Mouse (Mus musculus) midbrain, postnatal 0 days (tissue): Measurements from ENCODE around the gene Suclg2. TPM values are rescaled to one million over a fixed set of nuclear protein-coding genes. Genes with fewer than 3 reads are reported as not detected.
A peak's percentile ranks its signal among the peaks of the same experiment; 100 is the strongest.

Experiments used
- ATAC-seq: fragments of 200-750 bp; cut with Nextera tagmentation; 2 replicates; pipeline ENCODE4 v1.8.0; 2017; ENCODE audit warnings: moderate number of reproducible peaks, mild to moderate bottlenecking, moderate TSS enrichment, moderate library complexity; ENCODE audit not compliant: low FRiP score
- DNase-seq: peaks from one replicate; pipeline ENCODE4 v3.0.0-alpha.2; 2015; ENCODE audit warnings: low spot score
- H3K27ac ChIP-seq: fragments of 300-500 bp; sonication (generic); 2 replicates; pipeline ENCODE4 v1.5.1; 2014; ENCODE audit warnings: low read depth, mild to moderate bottlenecking, low read length, mixed read lengths
- H3K27me3 ChIP-seq: fragments of 300-500 bp; sonication (generic); 2 replicates; pipeline ENCODE4 v1.6.1; 2014; ENCODE audit warnings: low read length, control low read depth, mixed read lengths; ENCODE audit not compliant: insufficient read depth
- H3K36me3 ChIP-seq: fragments of 300-500 bp; sonication (generic); 2 replicates; pipeline ENCODE4 v1.6.1; 2014; ENCODE audit warnings: low read length, control low read depth, mixed read lengths; ENCODE audit not compliant: insufficient read depth
- H3K4me1 ChIP-seq: fragments of 300-500 bp; sonication (generic); 2 replicates; pipeline ENCODE4 v1.6.1; 2014; ENCODE audit warnings: mild to moderate bottlenecking, control low read depth, antibody characterized with exemption, low read length, mixed read lengths; ENCODE audit not compliant: insufficient read depth
- H3K4me2 ChIP-seq: fragments of 300-500 bp; sonication (generic); 2 replicates; pipeline ENCODE4 v1.6.1; 2014; ENCODE audit warnings: low read depth, mild to moderate bottlenecking, low read length, mixed read lengths; ENCODE audit not compliant: poor library complexity, severe bottlenecking
- H3K4me3 ChIP-seq: fragments of 300-500 bp; sonication (generic); 2 replicates; pipeline ENCODE4 v1.5.1; 2014; ENCODE audit warnings: low read depth, mild to moderate bottlenecking, low read length, moderate library complexity
- H3K9ac ChIP-seq: fragments of 300-500 bp; sonication (generic); replicated peaks from 2 replicates; pipeline ENCODE4 v1.6.1; 2014; ENCODE audit warnings: mild to moderate bottlenecking, low read length, moderate library complexity, mixed read lengths; ENCODE audit not compliant: poor library complexity, severe bottlenecking
- H3K9me3 ChIP-seq: fragments of 300-500 bp; sonication (generic); 2 replicates; pipeline ENCODE4 v1.6.1; 2016; ENCODE audit warnings: low read length, control low read depth
- CTCF ChIP-seq: IDR thresholded peaks from 2 replicates; pipeline ENCODE4 v1.5.1; 2016; ENCODE audit warnings: antibody characterized with exemption, mild to moderate bottlenecking
- WGBS: fragments of 180-500 bp; shearing (Covaris S2); extraction: QIAGEN DNeasy Blood & Tissue Kit; methylation state at CpG from one replicate; pipeline ENCODE4 v1.1.7; 2014; 5-methylcytosine and 5-hydroxymethylcytosine counted together
- polyA plus RNA-seq: library from polyadenylated mRNA; unstranded; fragments of >200 nt; fragmentation: Nextera tagmentation; extraction: Ambion mirVana; gene quantifications from 2 replicates; pipeline ENCODE4 v1.2.1, GENCODE M21; 2015
- total RNA-seq: library from RNA; depleted of rRNA; stranded (reverse); fragments of >200 nt; gene quantifications from 2 replicates; pipeline ENCODE4 v1.2.3, GENCODE M21; 2014; rRNA removed

Gene Suclg2
- total RNA-seq (13.5 and 14.4 TPM in 2 replicates), polyA plus RNA-seq (15.7 and 17.4 TPM in 2 replicates)

- H3K9ac ChIP-seq: peak within 1 kb of the TSS; percentile 76
- DNase-seq (peak; percentile 79), ATAC-seq (peak; percentile 92)
- H3K27me3 ChIP-seq: no peaks in the 10 kb centered on the region
- H3K4me3 ChIP-seq: peak within 1 kb of the TSS; percentile 83
- H3K9me3 ChIP-seq: no peaks in the 10 kb centered on the region
- peak within 1 kb of the TSS; percentile 92 for H3K4me2 ChIP-seq
- H3K4me1 ChIP-seq: 0 out of 2 replicates have a peak, but pooled peaks cover under 1% of the 10 kb centered on the region
- no peaks in the 10 kb centered on the region for H3K36me3 ChIP-seq
- under 1% methylated on average over 59 of the region's 74 CpGs for WGBS
- peak; percentile 53 for TF ChIP-seq CTCF
- H3K27ac ChIP-seq: peak within 1 kb of the TSS; percentile 59
These were observed at the start of gene Suclg2 for GRCm38 (mm10) chr6:95718031-95718968. Suclg2 (minus strand) TSS chr6:95718800.

- H3K36me3 ChIP-seq: no peaks in the 10 kb centered on the region
- WGBS: 73% methylated on average over 4 of the region's 4 CpGs
- H3K4me1 ChIP-seq: no peaks in the 10 kb centered on the region
- ATAC-seq: no peak
- H3K9ac ChIP-seq: no peak overlapping the region
- no peaks in the 10 kb centered on the region for H3K9me3 ChIP-seq
- H3K4me2 ChIP-seq: no peak overlapping the region
- no peak for DNase-seq
- no peaks in the 10 kb centered on the region for H3K27me3 ChIP-seq
- H3K27ac ChIP-seq: no peak overlapping the region
- H3K4me3 ChIP-seq: no peak overlapping the region
- no peak for TF ChIP-seq CTCF
These were observed 48.0 kb upstream of the Suclg2 start for GRCm38 (mm10) chr6:95766566-95766965.

GRCm38 (mm10) chr6:95759558-95760172 is 41.1 kb upstream of the Suclg2 start:
- no peak for TF ChIP-seq CTCF
- Histone ChIP-seq H3K27ac (no peak overlapping the region), H3K9me3 (no peaks in the 10 kb centered on the region), H3K4me3 (no peak overlapping the region), H3K27me3 (no peaks in the 10 kb centered on the region), H3K36me3 (no peaks in the 10 kb centered on the region), H3K4me1 (no peaks in the 10 kb centered on the region), H3K4me2 (no peak overlapping the region), H3K9ac (no peak overlapping the region)
- ATAC-seq: no peak
- whole genome bisulfite sequencing: 85% methylated on average over 10 of the region's 10 CpGs
- DNase-seq: no peak

DNA sequence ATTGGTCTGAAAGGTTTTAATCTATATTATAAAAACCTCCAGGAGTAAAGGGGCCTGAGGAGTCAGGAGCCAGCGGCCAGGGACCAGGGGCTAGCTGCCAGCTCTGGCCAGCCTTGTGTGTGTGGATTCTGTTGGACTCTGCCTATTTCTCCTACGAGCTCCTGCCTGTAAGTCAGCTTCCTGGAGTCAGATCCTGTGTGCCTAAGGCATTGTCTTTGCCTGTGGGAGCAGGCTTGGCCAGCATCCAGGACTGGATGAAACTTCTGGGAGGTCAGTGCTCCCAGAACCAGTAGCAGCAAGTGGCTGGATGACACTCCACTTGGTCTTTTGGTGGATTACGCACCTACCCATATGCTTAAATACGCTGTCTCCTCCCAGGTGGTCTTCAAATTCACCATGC is 23.8 kb upstream of the Suclg2 start:
- WGBS: 86% methylated on average over 4 of the region's 4 CpGs
- DNase-seq: no peak
- H3K4me2 ChIP-seq: no peak overlapping the region
- H3K9ac ChIP-seq: no peak overlapping the region
- H3K27me3 ChIP-seq: no peaks in the 10 kb centered on the region
- TF ChIP-seq CTCF: no peak
- H3K27ac ChIP-seq: no peak overlapping the region
- H3K4me3 ChIP-seq: no peak overlapping the region
- no peaks in the 10 kb centered on the region for H3K4me1 ChIP-seq
- ATAC-seq: no peak
- H3K9me3 ChIP-seq: no peaks in the 10 kb centered on the region
- H3K36me3 ChIP-seq: no peaks in the 10 kb centered on the region

DNA sequence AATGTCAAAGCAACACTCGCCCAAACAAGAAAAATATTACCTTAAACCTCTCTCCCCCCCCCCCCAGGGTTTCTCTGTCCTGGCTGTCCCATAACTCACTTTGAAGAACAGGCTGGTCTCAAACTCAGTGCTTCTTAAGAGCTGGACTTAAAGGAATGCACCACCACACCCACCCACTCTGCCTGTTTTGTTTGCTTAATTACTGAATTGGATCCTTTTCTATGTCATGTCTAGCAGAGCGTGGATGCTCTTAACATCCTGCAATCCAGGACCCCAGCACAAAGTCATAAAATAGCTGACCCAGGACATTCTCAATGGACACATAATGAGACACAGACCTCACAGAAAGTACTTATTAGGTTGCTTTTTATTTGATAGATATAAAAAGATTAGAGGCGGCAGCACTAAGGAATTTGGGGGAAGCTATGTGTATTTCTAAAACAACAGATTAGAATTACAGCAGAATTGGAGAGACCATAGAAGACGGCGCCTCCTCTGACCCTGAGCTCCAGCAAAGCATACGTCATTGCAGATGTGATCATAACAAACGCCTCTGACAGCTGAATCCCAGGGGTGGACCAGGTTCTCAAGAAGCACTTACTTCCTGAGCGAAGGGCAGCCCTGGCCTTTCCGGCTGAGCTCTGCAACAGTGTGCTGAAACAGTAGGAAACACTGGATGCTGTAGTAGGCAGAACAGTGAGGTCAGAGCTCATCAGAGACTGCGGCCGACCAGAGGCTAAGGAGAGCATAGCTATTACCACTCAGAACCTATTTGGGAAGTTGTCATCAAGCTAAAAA is 13.2 kb upstream of the Suclg2 start:
- Histone ChIP-seq H3K4me1 (no peaks in the 10 kb centered on the region), H3K27me3 (no peaks in the 10 kb centered on the region), H3K36me3 (no peaks in the 10 kb centered on the region), H3K27ac (no peak overlapping the region), H3K4me3 (no peak overlapping the region), H3K9ac (no peak overlapping the region), H3K4me2 (no peak overlapping the region), H3K9me3 (no peaks in the 10 kb centered on the region)
- DNase-seq (no peak), ATAC-seq (no peak)
- TF ChIP-seq CTCF: no peak
- WGBS: 71% methylated on average over 11 of the region's 11 CpGs
